Mouse (Mus musculus) heart, embryonic 14.5 days (tissue): Measurements from ENCODE around the gene S100a14. TPM values are rescaled to one million over a fixed set of nuclear protein-coding genes. Genes with fewer than 3 reads are reported as not detected.

ENCODE experiments used
- ATAC-seq: fragments of 200-750 bp; cut with Nextera tagmentation; 2 replicates; pipeline ENCODE4 v1.8.0; 2017; ENCODE audit warnings: low read depth, moderate TSS enrichment; ENCODE audit not compliant: insufficient number of reproducible peaks, insufficient read depth, low FRiP score
- H3K27ac ChIP-seq, 2 experiments: fragments of 200-500 bp in 1 of 2; fragments of 300-500 bp in 1 of 2; sonication (generic) in 1 of 2; replicated peaks in 1 of 2; 2 replicates each; pipeline ENCODE4 v1.5.1; 2012 to 2014; ENCODE audit warnings: low read depth in 2 of 2, low read length in 2 of 2, control low read depth in 1 of 2, mild to moderate bottlenecking in 1 of 2, mixed read lengths in 1 of 2; ENCODE audit not compliant: control insufficient read depth in 1 of 2, insufficient read depth in 1 of 2
- H3K27me3 ChIP-seq: fragments of 300-500 bp; sonication (generic); 2 replicates; pipeline ENCODE4 v1.6.1; 2014; ENCODE audit warnings: mild to moderate bottlenecking, low read length, control low read depth; ENCODE audit not compliant: control insufficient read depth, insufficient read depth
- H3K36me3 ChIP-seq: fragments of 300-500 bp; sonication (generic); 2 replicates; pipeline ENCODE4 v1.6.1; 2014; ENCODE audit warnings: mild to moderate bottlenecking, control low read depth, low read length, mixed read lengths; ENCODE audit not compliant: control insufficient read depth, insufficient read depth
- H3K4me1 ChIP-seq, 2 experiments: fragments of 200-500 bp in 1 of 2; fragments of 300-500 bp in 1 of 2; sonication (generic) in 1 of 2; 2 replicates each; pipeline ENCODE4 v1.6.1; 2012 to 2014; ENCODE audit warnings: low read length in 2 of 2, control low read depth in 1 of 2, mixed read lengths in 1 of 2; ENCODE audit not compliant: control insufficient read depth in 2 of 2, insufficient read depth in 2 of 2
- H3K4me2 ChIP-seq: fragments of 300-500 bp; sonication (generic); 2 replicates; pipeline ENCODE4 v1.6.1; 2014; ENCODE audit warnings: mild to moderate bottlenecking, low read length
- H3K4me3 ChIP-seq, 2 experiments: fragments of 200-500 bp in 1 of 2; fragments of 300-500 bp in 1 of 2; sonication (generic) in 1 of 2; 2 replicates each; pipeline ENCODE4 v1.5.1; 2012 to 2014; ENCODE audit warnings: low read length in 2 of 2, mild to moderate bottlenecking in 2 of 2, control low read depth in 1 of 2, low read depth in 1 of 2, moderate library complexity in 1 of 2; ENCODE audit not compliant: control insufficient read depth in 1 of 2, insufficient read depth in 1 of 2
- H3K9ac ChIP-seq: fragments of 300-500 bp; sonication (generic); 2 replicates; pipeline ENCODE4 v1.6.1; 2014; ENCODE audit warnings: mild to moderate bottlenecking, low read length
- H3K9me3 ChIP-seq: fragments of 300-500 bp; sonication (generic); 2 replicates; pipeline ENCODE4 v1.6.1; 2016; ENCODE audit warnings: low read length, control low read depth; ENCODE audit not compliant: control insufficient read depth
- WGBS: fragments of 180-500 bp; shearing (Covaris S2); extraction: QIAGEN DNeasy Blood & Tissue Kit; methylation state at CpG from one replicate; pipeline ENCODE4 v1.1.7; 2014; 5-methylcytosine and 5-hydroxymethylcytosine counted together
- polyA plus RNA-seq: library from polyadenylated mRNA; unstranded; fragments of >200 nt; fragmentation: Nextera tagmentation; extraction: Ambion mirVana; gene quantifications from 2 replicates; pipeline ENCODE4 v1.2.1, GENCODE M21; 2014

The S100a14 gene
- polyA plus RNA-seq, 1 experiment from 2014 or later = not detected

GRCm38 (mm10) chr3:90575320-90575719 lies 48.7 kb downstream of the S100a14 start:
- Histone ChIP-seq H3K4me3 (no peak overlapping the region), H3K27ac (no peak overlapping the region), H3K4me2 (no peak overlapping the region), H3K27me3 (no peaks in the 10 kb centered on the region), H3K36me3 (no peaks in the 10 kb centered on the region), H3K4me1 (no peaks in the 10 kb centered on the region; a peak in 1 of 4 replicates), H3K9ac (no peak overlapping the region), H3K9me3 (no peaks in the 10 kb centered on the region)
- WGBS = 73% methylated on average over 3 of the region's 3 CpGs
- no peak for ATAC-seq

- no peaks in the 10 kb centered on the region; a peak in 1 of 4 replicates for H3K4me1 ChIP-seq
- no peak overlapping the region for H3K4me3 ChIP-seq
- no peaks in the 10 kb centered on the region for H3K36me3 ChIP-seq
- H3K4me2 ChIP-seq = no peak overlapping the region
- H3K9ac ChIP-seq = no peak overlapping the region
- ATAC-seq = no peak
- no peak overlapping the region for H3K27ac ChIP-seq
- no peaks in the 10 kb centered on the region for H3K27me3 ChIP-seq
- 59% methylated on average over 10 of the region's 10 CpGs for WGBS
- H3K9me3 ChIP-seq = no peaks in the 10 kb centered on the region
Measured at GRCm38 (mm10) chr3:90576351-90577001, 49.8 kb downstream of the S100a14 start.

Other genes with a start within 250 kb of the S100a14 start
- gene Gatad2b, start 233.7 kb upstream of the S100a14 start, polyA plus RNA-seq = 8.2 and 9.4 TPM in 2 replicates
- gene Slc27a3, start 136.9 kb upstream of the S100a14 start, polyA plus RNA-seq = 4.3 and 4.6 TPM in 2 replicates
- 21.0 and 22.1 TPM in 2 replicates for gene Ints3, start 93.2 kb upstream of the S100a14 start, polyA plus RNA-seq
- 11.6 and 11.8 TPM in 2 replicates for gene Npr1, start 61.0 kb upstream of the S100a14 start, polyA plus RNA-seq
- gene Ilf2, start 50.7 kb upstream of the S100a14 start, polyA plus RNA-seq = 110 and 112 TPM in 2 replicates
- 83.8 and 89.3 TPM in 2 replicates for gene Snapin, start 35.8 kb upstream of the S100a14 start, polyA plus RNA-seq
- gene Chtop, start 17.4 kb upstream of the S100a14 start, polyA plus RNA-seq = 60.2 and 65.7 TPM in 2 replicates
- 319 and 338 TPM in 2 replicates for gene S100a1, start 12.5 kb upstream of the S100a14 start, polyA plus RNA-seq
- gene S100a13, start 12.4 kb upstream of the S100a14 start, polyA plus RNA-seq = 86.9 and 99.9 TPM in 2 replicates
- 80.7 and 84.0 TPM in 2 replicates for gene S100a16, start 10.4 kb downstream of the S100a14 start, polyA plus RNA-seq
- 0.32 TPM in 2 replicates for gene S100a3, start 33.7 kb downstream of the S100a14 start, polyA plus RNA-seq
- gene S100a2, start 63.4 kb downstream of the S100a14 start, polyA plus RNA-seq = not detected in 2 replicates
- not detected in 2 replicates for gene Gm42674, start 75.0 kb downstream of the S100a14 start, polyA plus RNA-seq
- 2.5 and 3.8 TPM in 2 replicates for gene S100a4, start 76.9 kb downstream of the S100a14 start, polyA plus RNA-seq
- gene S100a5, start 81.7 kb downstream of the S100a14 start, polyA plus RNA-seq = not detected in 2 replicates
- gene S100a6, start 86.0 kb downstream of the S100a14 start, polyA plus RNA-seq = 43.9 and 49.8 TPM in 2 replicates
- gene S100a7a, start 127.2 kb downstream of the S100a14 start, polyA plus RNA-seq = not detected in 2 replicates
- 6.5 and 13.7 TPM in 2 replicates for gene S100a8, start 142.1 kb downstream of the S100a14 start, polyA plus RNA-seq
- 2.7 and 11.4 TPM in 2 replicates for gene S100a9, start 168.9 kb downstream of the S100a14 start, polyA plus RNA-seq
- not detected in 2 replicates for gene Pglyrp4, start 200.1 kb downstream of the S100a14 start, polyA plus RNA-seq